Mouse (Mus musculus) thymus, postnatal 4 days (tissue): Measurements from ENCODE around the gene Gm43064.

ENCODE experiments used
- DNase-seq: peaks from one replicate; pipeline ENCODE4 v3.0.0; 2021

The Gm43064 gene

DNA sequence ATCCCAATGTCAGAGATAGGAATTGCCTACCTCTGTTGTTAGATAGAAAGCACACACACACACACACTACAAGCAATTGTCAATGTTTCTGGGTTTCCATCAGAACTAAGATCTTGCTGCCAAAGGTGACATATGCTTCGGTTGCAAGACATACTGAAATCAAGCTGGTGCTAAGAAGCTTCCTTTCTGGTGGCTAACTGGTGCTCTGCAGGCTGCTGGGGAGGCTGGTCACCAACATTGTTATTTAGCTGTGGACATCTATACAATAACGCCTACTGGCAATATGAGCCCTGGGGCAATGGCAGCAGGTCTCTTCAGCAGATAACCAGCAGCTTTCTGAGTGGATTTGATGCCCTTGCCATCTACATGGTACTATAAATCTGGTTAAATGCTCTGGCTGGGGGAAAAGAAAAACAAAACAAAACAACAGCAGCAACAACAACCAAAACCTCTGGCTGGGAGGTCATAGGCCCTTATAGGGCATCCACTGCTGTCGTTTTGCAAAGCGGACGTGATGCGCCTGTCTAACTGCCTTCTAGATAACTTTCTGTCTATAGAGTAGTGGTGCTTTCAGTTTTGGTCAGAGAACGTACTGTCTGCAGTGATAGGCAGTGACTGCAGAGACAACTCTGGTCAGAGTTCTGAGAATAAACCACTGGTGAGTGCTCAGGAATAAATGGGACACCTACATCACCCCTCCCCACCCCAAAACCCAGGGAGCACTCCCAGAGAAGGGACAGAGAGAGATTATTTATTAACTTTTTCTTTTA, 47.8 kb downstream of the Gm43064 start:
- no peak for DNase-seq

DNA sequence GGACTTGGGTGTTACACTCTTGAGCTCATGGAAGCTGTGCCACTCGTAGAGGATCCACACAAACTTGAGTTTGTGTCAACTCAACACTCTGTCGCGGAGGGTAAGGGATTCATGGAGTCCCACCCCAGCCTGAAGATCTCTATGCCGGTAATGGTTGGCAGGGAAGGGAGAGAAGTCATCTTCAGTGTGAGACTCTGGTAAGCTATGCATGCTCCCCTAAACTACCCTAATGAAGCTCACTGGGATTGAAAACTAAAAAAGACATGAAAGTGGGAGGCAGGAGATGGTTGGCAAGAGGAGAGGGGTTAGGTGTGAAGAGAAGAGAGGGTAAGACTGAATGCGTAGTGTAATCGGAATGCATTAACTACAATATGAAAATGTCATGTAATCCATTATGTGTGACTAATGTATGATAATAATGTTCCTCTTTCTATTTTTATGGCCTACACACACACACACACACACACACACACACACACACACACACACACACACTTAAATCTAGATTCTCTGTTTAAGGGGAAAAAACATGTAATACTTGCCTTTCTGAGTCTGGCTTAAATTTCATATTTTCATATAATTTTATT, 48.7 kb downstream of the Gm43064 start:
- DNase-seq, result no peak

DNA sequence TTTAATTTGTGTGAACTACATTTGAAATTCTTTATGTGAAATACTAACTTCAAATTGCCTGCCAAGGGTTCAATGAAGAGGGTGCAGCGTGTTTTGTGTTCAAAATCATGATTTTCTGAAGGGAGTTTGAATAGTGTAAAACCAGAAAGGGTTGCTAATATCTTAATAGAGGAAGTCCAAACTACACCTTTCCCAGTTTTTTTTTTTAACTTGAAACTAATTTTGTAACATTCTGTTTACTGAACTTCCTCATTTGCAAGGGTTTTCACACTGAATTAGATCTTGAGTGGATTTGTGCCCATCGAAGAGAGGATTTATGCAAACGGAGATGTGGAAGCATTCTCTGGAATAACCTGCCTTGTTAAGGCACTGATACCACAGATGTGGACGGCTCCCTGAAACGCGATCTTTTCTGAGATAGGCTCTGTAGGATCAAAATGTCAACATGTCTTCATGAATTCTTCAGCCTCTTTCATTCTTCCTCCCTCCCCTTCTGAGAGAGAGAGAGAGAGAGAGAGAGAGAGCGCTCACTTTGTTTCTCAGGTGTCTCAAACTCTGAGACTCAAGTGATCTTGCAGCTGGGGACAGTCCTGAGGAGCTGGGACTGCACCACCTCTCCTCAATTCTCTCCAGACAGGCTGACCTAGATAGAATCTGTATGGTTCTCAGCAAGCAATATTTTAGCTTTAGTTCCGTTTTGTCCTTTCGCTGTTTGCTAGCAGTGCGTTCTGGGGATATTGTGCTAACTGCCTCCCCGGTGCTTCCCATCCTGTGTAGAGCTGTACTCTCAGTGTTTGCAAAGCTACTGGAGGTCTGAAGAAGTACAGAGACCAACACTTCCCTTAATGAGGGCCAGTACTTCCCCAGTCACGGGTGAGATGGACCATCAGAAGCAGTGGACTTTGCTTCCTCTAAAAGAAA, 49.8 kb downstream of the Gm43064 start, which contains the start of gene Ptpn22:
TSS of gene Ptpn22 (plus strand) at position 915 of the 921 bp plus-strand sequence.
- DNase-seq, result peak; percentile 63

DNA sequence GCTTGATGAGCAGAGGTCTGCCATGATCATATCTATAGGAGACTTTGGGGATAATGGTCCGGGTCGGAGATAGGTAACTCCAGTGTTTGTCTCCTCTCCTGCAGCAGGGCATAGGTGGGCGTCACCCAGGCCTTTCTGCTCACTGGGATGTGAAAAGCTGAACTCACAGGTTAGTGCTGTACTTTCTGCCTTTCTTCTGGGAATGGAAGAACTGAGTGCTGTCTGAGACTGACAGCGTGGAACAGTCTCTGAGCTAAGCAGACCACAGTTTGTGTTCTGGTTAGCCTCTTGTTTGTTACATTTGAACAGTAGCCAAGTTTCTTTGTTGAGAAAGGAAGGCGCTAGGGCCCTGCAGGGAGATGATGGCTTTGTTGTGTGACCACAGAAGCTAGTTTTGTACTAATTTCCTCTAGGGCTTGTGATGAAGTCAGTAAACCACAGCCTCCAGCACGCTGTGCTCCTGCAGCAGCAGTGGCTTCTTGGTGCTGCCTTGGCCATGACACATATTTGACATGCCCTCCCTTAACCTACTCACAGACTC, 50.5 kb downstream of the Gm43064 start:
- DNase-seq, result peak; percentile 77

DNA sequence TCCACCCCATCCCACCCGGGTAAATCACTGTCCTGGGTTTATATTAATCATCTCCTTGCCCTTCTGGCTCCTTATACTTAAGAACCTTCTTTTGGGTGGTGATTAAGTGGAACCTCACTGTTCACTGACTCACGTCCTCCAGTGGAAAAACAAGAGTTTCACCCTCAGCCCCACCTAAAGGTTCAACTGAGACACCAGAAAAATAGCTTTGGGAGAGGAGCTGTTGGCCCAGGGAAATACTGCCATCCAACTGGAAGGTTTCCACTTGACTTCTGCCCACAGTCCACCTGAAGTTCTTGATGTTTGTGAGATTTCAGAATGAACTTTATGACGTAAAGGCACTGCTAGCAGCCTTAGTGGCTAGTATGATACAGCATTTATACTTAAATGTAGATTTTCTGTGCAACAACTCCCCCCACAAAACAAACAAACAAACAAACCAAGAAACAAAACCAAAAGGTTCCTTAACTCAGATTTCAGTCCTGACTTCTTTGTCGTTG, 53.4 kb downstream of the Gm43064 start:
- DNase-seq, result no peak

DNA sequence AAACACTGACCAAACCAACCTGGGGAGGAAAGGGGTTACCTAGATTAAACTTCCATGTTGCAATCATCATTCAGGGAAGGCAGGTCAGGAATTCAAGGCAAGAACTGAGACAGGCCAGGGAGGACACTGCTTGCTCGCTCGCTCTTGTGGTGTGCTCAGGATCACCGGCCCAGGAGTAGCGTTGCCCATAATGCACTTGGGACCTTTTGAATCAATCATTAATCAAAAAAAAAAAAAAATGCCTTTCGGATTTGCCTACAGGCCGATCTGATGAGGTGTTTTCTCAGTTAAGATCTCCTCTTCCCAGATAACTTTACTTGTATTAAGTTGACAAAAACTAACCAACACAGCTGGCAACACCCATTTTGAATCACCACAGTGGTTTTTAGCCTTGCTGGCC, 54.8 kb downstream of the Gm43064 start:
- DNase-seq, result no peak

DNA sequence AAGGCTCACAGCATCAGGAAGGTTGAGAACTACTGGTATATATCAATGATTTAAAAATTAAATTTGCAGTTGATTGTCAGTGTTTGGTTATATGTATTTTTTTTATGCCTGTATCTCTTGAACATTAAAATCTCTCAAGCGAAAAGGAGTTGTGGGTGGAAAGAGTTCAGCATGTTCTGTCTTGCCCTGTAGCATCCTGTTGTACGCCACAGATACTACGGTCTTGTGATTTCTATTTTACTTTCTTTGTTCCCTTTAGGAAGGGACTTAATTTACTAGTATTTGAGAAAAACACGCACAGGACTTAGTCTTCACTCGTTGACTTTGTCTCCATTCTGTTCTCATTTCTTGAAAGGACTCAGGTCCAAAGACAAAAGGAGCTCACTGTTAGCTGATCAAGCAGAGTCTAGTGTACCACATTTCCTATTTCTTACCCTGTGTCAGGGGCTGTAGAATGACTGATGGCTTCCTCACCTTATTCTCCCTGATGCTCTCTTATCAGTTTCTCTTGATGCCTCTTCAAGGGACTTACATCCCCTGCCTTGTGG, 58.1 kb downstream of the Gm43064 start:
- DNase-seq, result no peak

DNA sequence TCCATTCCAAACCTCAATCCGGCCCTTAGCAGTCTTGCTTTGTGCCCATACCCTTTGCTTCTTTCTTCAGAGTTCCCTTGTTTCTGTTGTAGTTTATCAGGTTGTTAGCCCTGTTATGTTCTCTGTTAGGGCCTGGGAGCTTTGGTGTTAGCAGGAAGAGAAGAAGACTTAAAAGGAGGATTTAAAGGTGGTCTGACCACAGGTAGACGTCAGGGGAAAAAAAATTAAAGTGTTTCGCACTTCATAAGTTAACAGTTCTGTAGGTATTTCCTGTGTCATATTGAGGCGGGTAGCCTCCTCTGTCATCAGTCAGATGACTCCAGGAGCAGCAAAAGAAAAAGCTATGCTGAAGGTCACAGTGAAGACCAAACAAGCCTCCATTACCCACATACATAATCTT, 58.6 kb downstream of the Gm43064 start:
- DNase-seq, result peak; percentile 8

DNA sequence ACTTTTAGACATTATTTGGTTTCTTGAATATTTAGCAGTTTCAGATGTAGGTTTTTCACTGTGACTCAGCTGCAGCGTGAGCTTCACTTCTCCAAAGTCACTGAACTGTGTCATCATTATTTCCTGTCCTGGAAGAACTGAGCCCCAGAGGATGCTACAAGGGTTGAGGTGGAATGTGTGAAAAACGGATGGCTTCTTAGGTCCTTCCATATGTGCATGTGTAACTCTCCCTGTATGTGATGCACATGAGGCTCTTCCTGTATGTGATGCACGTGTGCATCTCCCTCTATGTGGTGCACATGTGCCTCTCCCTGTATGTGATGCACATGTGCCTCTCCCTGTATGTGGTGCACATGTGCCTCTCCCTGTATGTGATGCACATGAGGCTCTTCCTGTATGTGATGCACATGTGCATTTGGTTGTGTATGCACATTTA, 63.3 kb downstream of the Gm43064 start:
- DNase-seq, result no peak

DNA sequence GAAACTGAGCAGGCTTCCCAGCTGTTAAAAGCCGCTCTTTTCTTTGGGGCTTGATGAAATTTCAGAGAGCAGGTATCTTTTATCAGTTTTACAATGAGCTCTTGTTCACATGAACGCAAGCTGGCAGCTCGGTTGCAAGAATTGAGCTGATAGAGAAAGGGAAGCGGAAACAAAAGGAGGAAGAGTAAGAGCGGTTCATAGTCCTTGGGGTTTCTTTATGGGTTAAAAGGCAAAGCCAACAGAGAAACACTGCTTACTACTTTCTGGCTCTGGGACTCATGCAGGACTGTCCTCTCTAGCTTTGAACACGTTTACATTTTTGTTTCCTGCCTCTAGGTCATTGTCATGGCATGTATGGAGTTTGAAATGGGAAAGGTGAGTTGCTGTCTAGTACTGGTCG, 65.0 kb downstream of the Gm43064 start:
- peak; percentile 1 for DNase-seq

DNA sequence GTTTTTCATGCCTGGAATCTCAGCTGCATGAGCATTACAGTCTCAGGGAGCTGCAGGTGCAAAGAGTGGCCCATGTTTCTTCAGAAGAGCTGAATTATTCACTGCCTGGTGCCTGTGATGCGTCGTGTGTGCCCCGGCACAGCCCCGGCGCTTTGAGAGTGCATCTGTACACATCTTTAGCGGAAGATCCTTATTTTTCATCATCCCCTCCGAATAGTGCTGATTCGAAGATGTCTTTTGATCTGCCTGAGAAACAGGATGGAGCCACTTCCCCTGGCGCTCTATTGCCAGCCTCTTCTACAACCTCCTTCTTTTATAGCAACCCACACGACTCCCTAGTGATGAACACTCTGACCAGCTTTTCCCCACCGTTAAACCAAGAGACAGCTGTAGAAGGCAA, 76.6 kb downstream of the Gm43064 start:
- peak; percentile 64 for DNase-seq

DNA sequence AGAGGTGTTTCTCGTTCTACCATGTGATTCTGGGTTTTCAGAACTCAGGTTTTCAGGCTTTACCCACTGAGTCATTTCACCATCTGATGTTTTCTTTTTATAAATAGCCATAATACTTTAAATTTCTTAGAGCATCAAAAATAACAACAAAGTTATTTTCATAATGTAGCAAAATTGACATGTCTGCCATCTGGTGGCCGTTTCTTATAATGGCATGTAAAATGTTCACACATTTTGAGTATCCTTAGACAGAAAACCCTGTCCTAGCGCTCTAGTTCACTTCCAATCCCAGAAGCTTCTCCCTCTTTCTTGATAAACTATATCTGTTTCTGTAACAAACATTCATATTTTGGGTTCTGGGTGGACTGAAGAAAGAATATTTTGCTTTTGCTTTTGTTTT, 78.2 kb downstream of the Gm43064 start:
- DNase-seq, result peak; percentile 67
